Mouse (Mus musculus) ZHBTc4 (cell line): ENCODE measurements around the gene Tbc1d17.

Experiments
- DNase-seq: peaks from one replicate; pipeline ENCODE4 v3.0.0-alpha.2; 2011; ENCODE audit warnings: low read depth, low spot score

Gene Tbc1d17

DNA sequence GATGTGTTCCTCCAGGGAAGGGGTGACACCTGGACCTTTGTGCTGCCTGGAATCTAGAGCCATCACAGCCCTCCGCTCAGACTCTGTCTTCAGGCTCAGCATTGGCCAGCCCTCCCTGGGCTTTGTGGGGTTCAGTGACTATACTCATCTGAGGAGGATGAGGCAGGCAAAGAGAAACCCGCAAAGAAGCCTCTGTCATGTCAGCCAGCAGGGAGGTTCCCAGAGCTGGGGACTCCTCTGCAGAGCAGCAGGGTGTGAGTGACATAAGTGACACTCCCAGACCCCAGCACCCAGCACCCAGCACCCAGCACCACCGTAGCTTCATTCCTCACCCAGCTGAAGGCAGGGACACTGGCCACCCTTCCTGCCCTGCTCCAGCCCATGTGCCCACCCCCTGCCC lies 59.3 kb downstream of the Tbc1d17 start:
- no peak for DNase-seq
